Mouse (Mus musculus) lung, adult 2 months (tissue): ENCODE data around the gene Wdr70. TPM values are rescaled to one million over a fixed set of nuclear protein-coding genes. Genes with fewer than 3 reads are reported as not detected.

Source experiments
- DNase-seq: peaks from one replicate; pipeline ENCODE4 v3.0.0; 2022
- H3K4me1 ChIP-seq: fragments of 200-500 bp; 2 replicates; pipeline ENCODE4 v1.6.1; 2011; ENCODE audit warnings: low read length; ENCODE audit not compliant: control insufficient read depth, insufficient read depth
- H3K4me3 ChIP-seq: fragments of 200-500 bp; replicated peaks from 2 replicates; pipeline ENCODE3; 2011; ENCODE audit warnings: low read depth, mild to moderate bottlenecking, control low read depth, low read length; ENCODE audit errors: extremely low read depth
- CTCF ChIP-seq: fragments of 200-500 bp; IDR thresholded peaks from 2 replicates; pipeline ENCODE4 v1.5.1; 2011; ENCODE audit warnings: mild to moderate bottlenecking, low read length, control low read depth; ENCODE audit not compliant: insufficient read depth
- POLR2A ChIP-seq: fragments of 200-500 bp; IDR thresholded peaks from 2 replicates; pipeline ENCODE4 v1.6.1; 2011; ENCODE audit warnings: low read depth, mild to moderate bottlenecking, control low read depth, low read length, borderline replicate concordance; ENCODE audit errors: extremely low read depth
- WGBS: fragments of 180-500 bp; shearing (Covaris S2); methylation state at CpG from one replicate; pipeline ENCODE4 v1.1.7; 2018; 5-methylcytosine and 5-hydroxymethylcytosine counted together
- polyA plus RNA-seq: library from polyadenylated mRNA; depleted of rRNA; stranded (reverse); fragments of >200 nt; gene quantifications from 2 replicates; pipeline ENCODE4 v1.2.3, GENCODE M21; 2012

Gene Wdr70
- polyA plus RNA-seq, 1 experiment: 10.9 TPM

DNA sequence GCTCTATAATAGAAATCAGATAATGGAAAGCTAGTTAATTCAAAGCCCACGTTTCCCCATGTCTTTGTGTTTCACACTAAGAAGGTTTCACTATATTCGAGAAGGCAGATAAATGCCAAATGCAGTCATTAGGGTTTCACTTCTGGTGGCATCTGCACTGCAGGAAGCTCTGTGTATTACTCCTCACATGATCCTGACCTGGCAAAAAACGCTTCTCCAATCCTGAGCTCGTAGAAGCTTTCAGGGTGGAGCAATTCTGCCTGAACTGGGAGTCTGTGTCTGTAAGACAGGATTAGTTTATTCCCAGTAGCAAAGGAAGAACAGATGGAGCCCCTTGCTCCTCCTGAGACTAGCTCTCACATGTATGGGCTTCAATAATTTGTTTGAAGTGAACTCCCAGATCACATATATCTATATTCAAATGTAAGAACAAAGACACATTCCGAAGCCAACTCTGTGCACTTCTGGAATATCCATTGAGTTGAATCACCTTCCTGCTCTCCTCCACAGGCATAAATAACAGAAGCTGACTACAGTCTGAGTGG lies 192.4 kb downstream of the Wdr70 start:
- no peaks in the 10 kb centered on the region for H3K4me1 ChIP-seq
- WGBS: 87% methylated on average over 5 of the region's 5 CpGs
- TF ChIP-seq POLR2A: no peak
- no peak for TF ChIP-seq CTCF
- DNase-seq: no peak
- H3K4me3 ChIP-seq: no peak overlapping the region

DNA sequence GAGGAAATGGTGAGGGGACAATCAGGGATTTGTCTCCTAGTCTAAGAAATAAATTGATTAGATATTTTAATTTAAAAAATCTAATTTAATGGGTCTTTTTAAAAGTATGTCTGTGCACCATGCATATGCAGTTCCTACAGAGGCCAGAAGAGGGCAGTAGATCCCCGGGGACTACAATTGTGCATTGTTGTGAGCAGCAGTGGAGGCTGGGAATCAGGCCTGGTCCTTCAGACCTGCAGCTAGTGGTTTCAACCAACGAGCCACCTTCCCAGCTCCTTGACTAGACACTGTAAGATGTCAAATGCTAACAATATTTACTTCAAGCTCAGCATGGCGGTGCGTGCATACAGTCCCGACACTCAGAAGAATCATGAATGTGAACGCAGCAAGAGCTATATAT lies 199.7 kb downstream of the Wdr70 start:
- 95% methylated on average over 6 of the region's 6 CpGs for WGBS
- no peak for TF ChIP-seq POLR2A
- peak; percentile 27; the same call in 1 of the 2 replicates for TF ChIP-seq CTCF
- Histone ChIP-seq H3K4me3 (no peak overlapping the region), H3K4me1 (peaks cover 2% of the 10 kb centered on the region)
- DNase-seq: no peak

DNA sequence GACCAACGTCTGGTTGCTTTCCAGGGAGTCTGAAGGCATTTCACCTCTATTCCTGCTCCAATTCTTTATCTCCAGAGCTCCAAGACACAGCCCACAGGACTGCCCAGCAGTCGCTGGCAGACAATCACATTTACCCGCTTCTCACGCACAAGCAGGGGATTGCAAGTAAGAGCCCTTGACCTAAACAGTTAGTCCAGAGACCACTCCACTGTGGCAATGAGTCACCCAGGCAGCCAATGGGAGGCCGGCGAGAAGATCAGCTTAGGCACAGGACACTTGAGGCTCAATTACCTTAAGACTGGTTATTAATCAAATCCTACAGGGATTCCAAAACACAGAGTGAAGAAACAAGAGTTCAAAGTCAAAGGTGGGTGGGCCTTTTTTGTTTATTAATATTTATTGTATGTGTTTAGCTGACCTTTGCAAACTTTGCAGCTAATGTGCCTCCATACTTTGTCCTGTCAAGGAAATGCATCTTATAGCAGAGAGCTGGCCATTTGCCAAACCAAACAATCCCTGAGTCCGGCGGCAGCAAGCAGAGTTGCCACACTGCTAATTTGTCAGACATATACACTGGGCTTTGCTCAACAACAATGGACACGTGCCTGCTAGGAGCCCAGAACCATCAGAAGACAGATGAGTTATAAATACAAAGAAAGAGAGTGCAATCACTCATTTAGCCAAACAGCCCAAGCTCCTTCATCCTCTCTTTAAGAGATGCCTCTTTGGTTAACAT lies 207.3 kb downstream of the Wdr70 start:
- Histone ChIP-seq H3K4me3 (no peak overlapping the region), H3K4me1 (peaks cover 2% of the 10 kb centered on the region)
- WGBS: 35% methylated on average over 9 of the region's 9 CpGs
- no peak for TF ChIP-seq POLR2A
- no peak for TF ChIP-seq CTCF
- no peak for DNase-seq

DNA sequence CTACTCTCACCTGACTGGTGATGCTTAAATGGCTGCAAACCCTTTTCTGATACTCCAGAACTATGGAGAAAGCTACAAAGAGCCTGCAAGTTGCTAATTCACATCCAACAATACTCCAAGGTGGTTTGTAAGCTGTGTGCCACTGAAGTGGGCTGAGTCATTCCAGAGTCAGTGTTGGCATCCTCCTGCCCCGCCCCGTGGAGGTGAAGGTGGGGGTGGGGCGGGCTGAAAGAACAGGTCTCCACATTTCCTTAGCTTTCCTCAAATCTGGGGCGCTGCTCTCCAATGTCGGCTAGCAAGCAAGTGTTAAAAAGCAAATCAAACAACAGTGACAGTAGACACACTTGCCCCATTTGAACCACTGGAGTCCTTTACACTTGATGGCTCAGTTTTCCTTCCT lies 208.7 kb downstream of the Wdr70 start:
- no peak for DNase-seq
- Histone ChIP-seq H3K4me1 (peaks cover 2% of the 10 kb centered on the region), H3K4me3 (no peak overlapping the region)
- no peak for TF ChIP-seq CTCF
- TF ChIP-seq POLR2A: no peak
- WGBS: 80% methylated on average over 5 of the region's 5 CpGs

DNA sequence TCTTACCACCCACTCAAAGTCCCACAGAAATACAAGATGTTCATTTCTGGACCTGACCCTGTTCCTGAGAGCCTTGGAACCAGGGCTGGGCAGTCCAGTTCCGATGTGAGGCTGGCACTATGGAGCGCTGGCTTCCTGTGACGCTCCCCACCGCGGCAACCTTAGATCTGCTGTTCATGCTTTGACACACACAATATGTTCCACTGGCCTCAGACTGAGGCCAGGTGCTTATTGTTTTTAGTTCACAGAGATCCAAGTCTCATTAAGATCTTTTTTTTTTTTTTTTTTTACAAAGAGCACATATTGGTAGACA lies 209.7 kb downstream of the Wdr70 start:
- WGBS: 94% methylated on average over 5 of the region's 5 CpGs
- no peak for DNase-seq
- Histone ChIP-seq H3K4me1 (no peaks in the 10 kb centered on the region; the same call in 1 of the 2 replicates), H3K4me3 (no peak overlapping the region)
- TF ChIP-seq CTCF (no peak), POLR2A (no peak)

DNA sequence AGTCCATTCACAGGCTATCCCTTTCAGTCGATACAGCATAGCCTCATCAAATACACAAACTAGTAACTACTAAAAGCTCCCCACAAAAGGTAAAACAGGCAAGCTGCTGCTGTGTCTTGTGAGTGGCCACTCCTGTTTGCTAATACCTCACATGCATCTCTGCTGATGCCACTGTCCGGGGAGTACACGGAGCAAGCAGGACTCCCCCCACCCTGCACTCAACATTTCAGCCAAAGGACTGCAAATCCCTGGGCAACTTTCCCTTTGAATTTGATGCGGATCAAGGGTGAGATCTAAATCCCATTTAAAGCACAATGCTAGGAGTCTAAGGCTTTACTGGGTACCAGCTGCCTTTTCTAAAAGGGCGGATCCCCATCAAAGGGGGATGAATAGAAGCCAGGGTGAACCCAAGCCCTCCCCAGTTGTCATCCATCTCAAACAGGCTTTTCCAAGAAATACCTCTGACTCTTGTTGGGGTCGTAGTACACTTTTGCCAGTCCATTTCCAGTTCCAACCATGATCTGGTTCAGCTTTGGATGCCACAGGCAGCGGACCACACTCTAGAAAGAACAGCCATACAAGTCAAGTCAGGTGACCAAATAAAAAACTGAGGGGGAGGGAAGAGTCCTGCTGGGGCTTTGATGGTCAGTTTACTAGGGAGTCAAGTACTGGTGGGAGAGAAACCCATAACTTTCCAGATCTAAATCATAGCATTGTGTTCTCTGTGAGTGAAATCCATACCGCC lies 210.2 kb downstream of the Wdr70 start:
- TF ChIP-seq POLR2A (no peak), CTCF (no peak)

DNA sequence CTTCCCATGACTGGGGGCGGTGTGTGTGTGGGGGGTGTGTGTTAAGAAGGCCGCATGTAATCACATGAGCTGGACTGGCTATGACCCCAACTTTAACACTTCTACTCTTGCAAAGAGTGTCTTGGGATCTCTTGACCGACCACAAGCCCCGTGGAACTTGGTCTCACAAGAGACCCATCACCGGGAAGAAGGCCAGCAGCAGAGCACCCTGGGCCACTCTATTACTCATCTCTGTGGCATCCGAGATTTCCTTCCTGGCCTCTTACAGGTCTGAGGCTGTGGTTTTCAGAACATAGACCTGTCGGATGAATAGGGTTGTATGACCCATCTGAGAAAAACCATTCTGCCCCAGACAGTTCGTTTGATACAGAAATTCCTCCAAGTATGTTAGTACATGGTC lies 212.4 kb downstream of the Wdr70 start:
- no peak for DNase-seq
- WGBS: 80% methylated on average over 8 of the region's 8 CpGs
- no peaks in the 10 kb centered on the region; the same call in 1 of the 2 replicates for H3K4me1 ChIP-seq
- TF ChIP-seq POLR2A (no peak), CTCF (no peak)
- no peak overlapping the region for H3K4me3 ChIP-seq

More for the DNA sequence above, 210.2 kb downstream of the Wdr70 start:
- H3K4me3 ChIP-seq: no peak overlapping the region
- H3K4me1 ChIP-seq: no peaks in the 10 kb centered on the region; the same call in 1 of the 2 replicates
- WGBS: 95% methylated on average over 8 of the region's 8 CpGs
- DNase-seq: no peak

DNA sequence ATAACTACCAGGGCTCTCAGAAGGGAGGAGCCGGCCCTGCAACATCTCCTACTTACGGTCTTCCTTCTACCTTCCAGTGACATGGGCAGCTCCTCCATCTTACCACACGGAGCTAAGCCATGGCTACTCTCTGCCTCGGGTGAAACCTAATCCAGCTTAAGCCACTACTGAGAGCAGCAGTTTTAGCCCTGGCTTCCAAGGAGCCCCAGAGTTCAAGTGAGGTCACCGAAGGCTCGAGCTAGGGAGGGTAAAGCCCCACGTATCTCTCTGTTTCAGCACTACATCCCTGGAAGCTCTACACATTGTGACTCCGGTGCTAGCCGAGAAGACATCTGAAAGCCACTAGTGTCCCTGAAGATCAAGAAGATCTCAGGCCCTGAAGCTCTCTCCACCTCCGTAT lies 213.9 kb downstream of the Wdr70 start:
- 79% methylated on average over 10 of the region's 10 CpGs for WGBS
- Histone ChIP-seq H3K4me3 (no peak overlapping the region), H3K4me1 (no peaks in the 10 kb centered on the region)
- TF ChIP-seq POLR2A (no peak), CTCF (no peak)
- DNase-seq: no peak

DNA sequence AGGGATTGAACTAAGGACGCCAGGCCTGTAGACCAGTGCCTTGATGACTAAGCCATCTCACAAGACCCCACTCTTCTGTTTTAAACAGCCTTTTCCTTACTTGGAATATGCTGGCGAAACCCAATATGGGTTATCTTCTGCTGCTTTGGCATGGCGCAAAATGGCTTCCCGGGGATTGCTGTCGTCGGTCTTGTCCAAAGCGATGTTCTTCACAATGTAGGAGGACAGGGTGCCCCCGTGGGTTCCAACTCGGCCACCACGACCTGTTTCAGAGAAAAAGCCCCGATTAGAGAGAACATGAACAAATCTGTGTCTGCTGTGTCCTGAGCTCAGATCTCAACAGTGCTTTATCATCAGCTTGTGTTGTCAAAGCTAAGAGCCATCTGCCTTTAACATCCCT lies 214.8 kb downstream of the Wdr70 start:
- TF ChIP-seq POLR2A: no peak
- no peak for TF ChIP-seq CTCF
- Histone ChIP-seq H3K4me1 (no peaks in the 10 kb centered on the region), H3K4me3 (no peak overlapping the region)
- WGBS: 96% methylated on average over 11 of the region's 11 CpGs
- no peak for DNase-seq
